16 mouse cellular contexts compared by ENCODE assay signal in the genomic region with DNA sequence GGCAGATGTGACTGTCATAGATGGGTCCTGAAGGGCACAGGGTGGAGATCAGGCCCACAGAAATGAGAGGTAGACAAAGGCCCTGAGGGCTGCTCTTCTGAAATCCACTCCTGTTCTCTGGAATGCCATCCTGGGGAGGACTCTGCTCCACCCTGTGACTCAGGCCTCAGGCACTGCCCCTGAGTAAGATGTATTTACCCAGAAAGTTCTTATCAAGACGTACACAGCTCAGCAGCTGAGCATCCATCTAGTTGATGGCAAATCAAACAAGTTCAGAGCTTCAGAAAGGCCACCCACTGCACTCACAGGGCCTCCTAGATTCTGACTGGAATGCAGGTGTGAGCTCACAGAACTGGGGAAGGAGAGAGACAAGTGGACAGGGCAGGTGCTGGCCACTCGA. TPM values are rescaled to one million over a fixed set of nuclear protein-coding genes. Genes with fewer than 3 reads are reported as not detected.
DNase-seq lines count a peak whose midpoint lies in the region; ATAC-seq and TF ChIP-seq lines count a peak whose summit lies in the region.
"Had no signal": no experiment of that assay in that cellular context is flagged by ENCODE, and none has a peak within 500 bp of the region (broad histone marks: within the 10 kb centered on the region; RNA-seq: fewer than 3 reads in every experiment).

No protein-coding gene starts in this region.

- H3K27ac ChIP-seq in kidney, embryonic 16.5 days (ENCODE audit: low read length) = no peak overlapping the region
- H3K27ac ChIP-seq in liver, postnatal 0 days (ENCODE audit: low read depth) = no peak overlapping the region
- peak overlapping the region; percentile 82 for H3K27ac ChIP-seq in stomach, embryonic 15.5 days
- H3K27ac ChIP-seq in hindbrain, embryonic 11.5 days (ENCODE audit: low read depth, low read length) = no peak overlapping the region
- H3K27ac ChIP-seq: embryonic facial prominence, embryonic 10.5 days; forebrain, embryonic 12.5 days; left cerebral cortex, adult 2 months had no signal

- DNase-seq in kidney, adult 18-20 months = no peak
- DNase-seq in c-Kit-positive CD71-positive TER-119-positive erythroid progenitor cells, embryonic 14.5 days (ENCODE audit: low spot score) = peak; percentile 67
- DNase-seq in liver, postnatal 0 days = no peak
- no peak for DNase-seq in adrenal gland, postnatal 10 days
- no peak for DNase-seq in hindbrain, embryonic 11.5 days (ENCODE audit: low spot score)
- DNase-seq: adrenal gland, postnatal 14 days; cerebellum, adult 18-20 months; gastrocnemius, postnatal 14 days; heart, postnatal 10 days; kidney, postnatal 36 days had no signal

- H3K9ac ChIP-seq in kidney, embryonic 16.5 days (replicated peaks; ENCODE audit: low read length) = peak overlapping the region; percentile 2; the same call in 1 of the 2 replicates
- no peak overlapping the region; the same call in 1 of the 2 replicates for H3K9ac ChIP-seq in liver, postnatal 0 days (replicated peaks)
- no peak overlapping the region for H3K9ac ChIP-seq in stomach, embryonic 15.5 days
- H3K9ac ChIP-seq in hindbrain, embryonic 11.5 days (ENCODE audit: low read depth, low read length) = no peak overlapping the region
- H3K9ac ChIP-seq: forebrain, embryonic 12.5 days had no signal

- WGBS in kidney, embryonic 16.5 days = 42% methylated on average over 2 of the region's 2 CpGs
- WGBS in liver, postnatal 0 days (ENCODE audit: insufficient replicate concordance) = 29% methylated on average over 2 of the region's 2 CpGs
- 27% methylated on average over 2 of the region's 2 CpGs for WGBS in stomach, embryonic 15.5 days
- 61% methylated on average over 2 of the region's 2 CpGs for WGBS in hindbrain, embryonic 11.5 days

- H3K4me2 ChIP-seq in kidney, embryonic 16.5 days (replicated peaks; ENCODE audit: low read depth, low read length) = no peak overlapping the region
- no peak overlapping the region for H3K4me2 ChIP-seq in liver, postnatal 0 days (ENCODE audit: low read depth, low read length)
- H3K4me2 ChIP-seq in stomach, embryonic 15.5 days = peak overlapping the region; percentile 3; the same call in 1 of the 2 replicates
- no peak overlapping the region for H3K4me2 ChIP-seq in hindbrain, embryonic 11.5 days (replicated peaks; ENCODE audit: low read depth, low read length)
- H3K4me2 ChIP-seq: forebrain, embryonic 12.5 days had no signal

- TF ChIP-seq EP300 in liver, postnatal 0 days (IDR thresholded peaks at IDR 0.05; ENCODE audit: low read depth) = 0 out of 2 replicates have a peak, but pooled peaks have one; percentile 24

- ATAC-seq in kidney, embryonic 16.5 days (ENCODE audit: low FRiP score, low TSS enrichment) = no peak
- peak; percentile 83 for ATAC-seq in liver, postnatal 0 days
- peak; percentile 94 for ATAC-seq in stomach, embryonic 15.5 days (ENCODE audit: insufficient read depth, low FRiP score, low read depth)
- ATAC-seq in hindbrain, embryonic 11.5 days (ENCODE audit: low FRiP score) = no peak
- ATAC-seq in megakaryocyte progenitor cell, adult 5-6 weeks (replicated peaks; ENCODE audit: poor library complexity) = no peak

- H3K4me1 ChIP-seq in kidney, embryonic 16.5 days (ENCODE audit: insufficient read depth, low read length) = peaks cover 3% of the 10 kb centered on the region; the same call in 1 of the 2 replicates
- H3K4me1 ChIP-seq in liver, postnatal 0 days (ENCODE audit: insufficient read depth) = peaks cover 6% of the 10 kb centered on the region; the same call in 1 of the 2 replicates
- H3K4me1 ChIP-seq in stomach, embryonic 15.5 days = peaks cover 15% of the 10 kb centered on the region
- no peaks in the 10 kb centered on the region for H3K4me1 ChIP-seq in hindbrain, embryonic 11.5 days (replicated peaks; ENCODE audit: control insufficient read depth, insufficient read depth, low read length)
- H3K4me1 ChIP-seq: forebrain, embryonic 12.5 days had no signal

- H3K36me3 ChIP-seq in kidney, embryonic 16.5 days (ENCODE audit: insufficient read depth, low read length) = no peaks in the 10 kb centered on the region
- H3K36me3 ChIP-seq in liver, postnatal 0 days (replicated peaks; ENCODE audit: insufficient read depth, low read length) = no peaks in the 10 kb centered on the region
- H3K36me3 ChIP-seq in stomach, embryonic 15.5 days = no peaks in the 10 kb centered on the region
- no peaks in the 10 kb centered on the region for H3K36me3 ChIP-seq in hindbrain, embryonic 11.5 days (ENCODE audit: control insufficient read depth, insufficient read depth, low read length)
- H3K36me3 ChIP-seq: embryonic facial prominence, embryonic 10.5 days; forebrain, embryonic 12.5 days had no signal

- H3K9me3 ChIP-seq in kidney, embryonic 16.5 days (ENCODE audit: low read length) = no peaks in the 10 kb centered on the region
- no peaks in the 10 kb centered on the region for H3K9me3 ChIP-seq in liver, postnatal 0 days (ENCODE audit: low read length)
- H3K9me3 ChIP-seq in stomach, embryonic 15.5 days = no peaks in the 10 kb centered on the region
- H3K9me3 ChIP-seq in hindbrain, embryonic 11.5 days (ENCODE audit: control insufficient read depth, low read length) = no peaks in the 10 kb centered on the region
- H3K9me3 ChIP-seq: embryonic facial prominence, embryonic 10.5 days; forebrain, embryonic 12.5 days had no signal

- no peak for TF ChIP-seq CTCF in liver, postnatal 0 days (IDR thresholded peaks at IDR 0.05; ENCODE audit: low read depth)

- H3K4me3 ChIP-seq in kidney, embryonic 16.5 days (ENCODE audit: low read length) = no peak overlapping the region
- no peak overlapping the region for H3K4me3 ChIP-seq in liver, postnatal 0 days (ENCODE audit: low read depth, low read length)
- H3K4me3 ChIP-seq in stomach, embryonic 15.5 days (replicated peaks) = no peak overlapping the region
- no peak overlapping the region for H3K4me3 ChIP-seq in hindbrain, embryonic 11.5 days (ENCODE audit: low read depth, low read length)
- H3K4me3 ChIP-seq: embryonic facial prominence, embryonic 10.5 days; forebrain, embryonic 12.5 days; left cerebral cortex, adult 2 months had no signal

- H3K27me3 ChIP-seq in kidney, embryonic 16.5 days (ENCODE audit: insufficient read depth, low read length) = 0 out of 2 replicates have a peak, but pooled peaks cover 3% of the 10 kb centered on the region
- no peaks in the 10 kb centered on the region for H3K27me3 ChIP-seq in liver, postnatal 0 days (ENCODE audit: insufficient read depth, low read length)
- H3K27me3 ChIP-seq in stomach, embryonic 15.5 days (replicated peaks) = no peaks in the 10 kb centered on the region
- H3K27me3 ChIP-seq in hindbrain, embryonic 11.5 days (ENCODE audit: control insufficient read depth, insufficient read depth, low read length) = no peaks in the 10 kb centered on the region

RNA-seq across cellular contexts. Expression of a gene that starts 4.0 kb away (rescaled TPM):
- 53.6 and 56.5 TPM in 2 replicates for polyA plus RNA-seq in kidney, embryonic 16.5 days (2015; fragmentation: Nextera tagmentation; extraction: Ambion mirVana)
- 0.47 and 1.1 TPM in 2 replicates for polyA plus RNA-seq in liver, postnatal 0 days (2015; fragmentation: Nextera tagmentation; extraction: Ambion mirVana)
- 47.6 and 48.8 TPM in 2 replicates for polyA plus RNA-seq in stomach, embryonic 15.5 days (2015; fragmentation: Nextera tagmentation; extraction: Ambion mirVana)
- total RNA-seq in adrenal gland, postnatal 10 days (2021) = 10 to 100 TPM; 34.3 to 37.7 TPM
- 6.2 and 7.1 TPM in 2 replicates for polyA plus RNA-seq in hindbrain, embryonic 11.5 days (2014; fragmentation: Nextera tagmentation; extraction: Ambion mirVana)
- not detected in 2 replicates for total RNA-seq in megakaryocyte progenitor cell, adult 5-6 weeks (2015)
- total RNA-seq in megakaryocyte progenitor cell, adult 5-6 weeks (2017) = not detected in 2 replicates

Comparison
In these comparisons a context has a peak if more than half of its experiments do, and no peak if none do; other contexts are left out.
1. ATAC-seq: peak in liver, postnatal 0 days (single experiment) and stomach, embryonic 15.5 days (single experiment); none in kidney, embryonic 16.5 days (single experiment), hindbrain, embryonic 11.5 days (single experiment) and megakaryocyte progenitor cell, adult 5-6 weeks (single experiment).